Mouse (Mus musculus) liver, embryonic 14.5 days (tissue): ENCODE measurements at regions not wholly inside any gene's neighbourhood (a gene's known extent, or its start where the extent isn't known, plus 50 kb on each side); places are given as distances from the start of the nearest gene placed in this dataset.

Experiments used
- ATAC-seq: fragments of 200-750 bp; cut with Nextera tagmentation; 2 replicates; pipeline ENCODE4 v1.8.0; 2017; ENCODE audit warnings: moderate number of reproducible peaks, mild to moderate bottlenecking, moderate library complexity; ENCODE audit not compliant: insufficient read depth
- DNase-seq, 3 experiments: peaks; one replicate each; pipeline ENCODE4 v3.0.0-alpha.2; 2012 to 2013; ENCODE audit warnings: low read depth in 3 of 3, low spot score in 3 of 3
- H3K27ac ChIP-seq: fragments of 300-500 bp; sonication (generic); 2 replicates; pipeline ENCODE4 v1.5.1; 2014; ENCODE audit warnings: moderate library complexity, mild to moderate bottlenecking, control low read depth, inconsistent platforms
- H3K27me3 ChIP-seq: fragments of 300-500 bp; sonication (generic); 2 replicates; pipeline ENCODE4 v1.6.1; 2014; ENCODE audit warnings: mild to moderate bottlenecking, low read length, moderate library complexity; ENCODE audit not compliant: control insufficient read depth, insufficient read depth
- H3K36me3 ChIP-seq: fragments of 300-500 bp; sonication (generic); replicated peaks from 2 replicates; pipeline ENCODE4 v1.6.1; 2014; ENCODE audit warnings: low read depth; ENCODE audit not compliant: control insufficient read depth, insufficient read depth
- H3K4me1 ChIP-seq, 2 experiments: fragments of 200-500 bp in 1 of 2; fragments of 300-500 bp in 1 of 2; sonication (generic) in 1 of 2; replicated peaks; 2 replicates each; pipeline ENCODE4 v1.6.1; 2012 to 2014; ENCODE audit warnings: antibody characterized with exemption in 1 of 2, inconsistent platforms in 1 of 2, low read length in 1 of 2; ENCODE audit not compliant: control insufficient read depth in 2 of 2, insufficient read depth in 2 of 2
- H3K4me2 ChIP-seq: fragments of 300-500 bp; sonication (generic); 2 replicates; pipeline ENCODE4 v1.6.1; 2014; ENCODE audit warnings: low read depth, mild to moderate bottlenecking, control low read depth, moderate library complexity
- H3K4me3 ChIP-seq, 2 experiments: fragments of 200-500 bp in 1 of 2; fragments of 300-500 bp in 1 of 2; sonication (generic) in 1 of 2; 2 replicates each; pipeline ENCODE4 v1.5.1; 2012 to 2014; ENCODE audit warnings: low read depth in 2 of 2, low read length in 2 of 2, mild to moderate bottlenecking in 2 of 2, control low read depth in 1 of 2, inconsistent platforms in 1 of 2, moderate library complexity in 1 of 2; ENCODE audit not compliant: insufficient read depth in 1 of 2
- H3K9ac ChIP-seq: fragments of 300-500 bp; sonication (generic); replicated peaks from 2 replicates; pipeline ENCODE4 v1.6.1; 2014; ENCODE audit warnings: mild to moderate bottlenecking, control low read depth, moderate library complexity
- H3K9me3 ChIP-seq: fragments of 300-500 bp; sonication (generic); 2 replicates; pipeline ENCODE4 v1.6.1; 2016; ENCODE audit warnings: low read length, mixed read lengths; ENCODE audit not compliant: control insufficient read depth
- CTCF ChIP-seq: IDR thresholded peaks from 2 replicates; pipeline ENCODE4 v1.5.1; 2016; ENCODE audit warnings: antibody characterized with exemption, low read depth, control low read depth
- EP300 ChIP-seq: IDR thresholded peaks from 2 replicates; pipeline ENCODE4 v1.6.1; 2016; ENCODE audit warnings: antibody characterized with exemption, low read depth
- WGBS: fragments of 180-500 bp; shearing (Covaris S2); extraction: QIAGEN DNeasy Blood & Tissue Kit; methylation state at CpG from one replicate; pipeline ENCODE4 v1.1.7; 2014; ENCODE audit not compliant: insufficient replicate concordance; 5-methylcytosine and 5-hydroxymethylcytosine counted together

DNA sequence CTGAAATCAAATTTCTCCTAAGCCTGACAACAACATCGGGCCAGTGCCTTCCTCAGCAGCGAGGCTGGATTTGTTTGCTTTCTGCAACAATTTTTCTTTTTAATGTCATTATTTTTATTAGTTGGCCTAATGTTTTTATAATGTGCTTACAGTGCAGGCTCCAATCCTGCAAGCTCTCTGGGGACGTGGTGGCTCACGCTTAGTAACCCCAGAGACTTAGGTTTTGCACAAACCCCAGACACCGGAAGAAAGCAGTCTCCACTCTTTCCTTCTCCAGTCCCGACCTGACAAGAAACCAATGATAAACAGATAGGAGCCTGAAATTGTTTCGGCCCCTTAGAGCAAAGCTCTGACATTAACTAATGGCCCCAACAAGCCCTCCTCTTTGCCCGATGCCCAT lies 184.7 kb upstream of the Spaca1 start:
- 67% methylated on average over 8 of the region's 8 CpGs for WGBS

DNA sequence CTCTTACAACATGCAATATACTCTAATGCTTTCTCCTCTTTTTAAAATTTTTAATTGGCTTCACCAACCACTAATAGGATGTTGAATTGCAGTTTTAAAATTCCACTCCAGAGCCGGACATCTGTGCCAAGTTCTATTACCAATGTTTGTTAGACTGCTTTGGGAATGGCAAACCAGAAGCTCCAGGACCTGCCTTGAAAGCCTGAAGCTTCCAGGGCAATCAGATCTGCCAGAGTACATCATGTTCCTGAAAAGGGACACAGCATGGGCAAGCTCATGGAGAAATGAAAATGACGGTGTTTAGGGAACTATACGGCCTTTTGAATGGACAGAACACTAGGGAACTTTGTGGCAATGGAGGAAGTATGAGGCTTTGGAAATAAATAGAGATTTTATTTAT lies 187.8 kb upstream of the Spaca1 start:
- no peak overlapping the region for H3K4me3 ChIP-seq
- WGBS: 63% methylated on average over 3 of the region's 3 CpGs
- ATAC-seq: no peak

More for the DNA sequence above, 184.7 kb upstream of the Spaca1 start:
- H3K9me3 ChIP-seq: no peaks in the 10 kb centered on the region
- no peaks in the 10 kb centered on the region for H3K4me1 ChIP-seq
- no peak overlapping the region for H3K4me3 ChIP-seq
- H3K27me3 ChIP-seq: no peaks in the 10 kb centered on the region
- ATAC-seq (no peak), DNase-seq (no peak)
- H3K36me3 ChIP-seq: no peaks in the 10 kb centered on the region
- H3K4me2 ChIP-seq: no peak overlapping the region
- TF ChIP-seq EP300: no peak
- TF ChIP-seq CTCF: no peak
- no peak overlapping the region for H3K27ac ChIP-seq
- no peak overlapping the region for H3K9ac ChIP-seq

DNA sequence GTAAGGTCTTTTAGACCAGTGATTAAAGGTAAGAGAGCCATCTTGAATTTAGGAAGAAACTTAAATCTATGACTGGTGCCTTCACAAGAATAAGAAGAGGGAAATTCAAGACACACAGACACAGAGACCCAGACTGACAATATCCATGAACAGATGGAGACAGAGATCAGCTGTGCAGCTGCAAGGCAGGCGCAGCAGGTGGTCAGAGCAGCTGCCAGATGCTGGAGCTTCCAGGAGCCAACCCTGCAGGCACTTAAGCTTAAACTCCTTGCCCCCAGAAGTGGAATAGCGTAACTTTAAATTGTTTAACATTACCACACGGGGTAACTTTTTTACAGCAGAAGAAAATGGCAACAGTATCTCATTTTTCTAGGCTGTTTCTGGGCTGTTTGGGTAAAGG lies 189.6 kb upstream of the Spaca1 start:
- Histone ChIP-seq H3K4me2 (no peak overlapping the region), H3K4me1 (no peaks in the 10 kb centered on the region), H3K27me3 (no peaks in the 10 kb centered on the region), H3K9ac (no peak overlapping the region), H3K36me3 (no peaks in the 10 kb centered on the region), H3K4me3 (no peak overlapping the region), H3K9me3 (no peaks in the 10 kb centered on the region), H3K27ac (no peak overlapping the region)
- DNase-seq (no peak), ATAC-seq (no peak)
- WGBS: 31% methylated on average over 3 of the region's 3 CpGs
- no peak for TF ChIP-seq CTCF

More for the DNA sequence above, 187.8 kb upstream of the Spaca1 start:
- Histone ChIP-seq H3K9ac (no peak overlapping the region), H3K36me3 (no peaks in the 10 kb centered on the region), H3K27ac (no peak overlapping the region), H3K9me3 (no peaks in the 10 kb centered on the region), H3K27me3 (no peaks in the 10 kb centered on the region), H3K4me2 (no peak overlapping the region), H3K4me1 (no peaks in the 10 kb centered on the region)
- no peak for DNase-seq
- TF ChIP-seq EP300 (no peak), CTCF (no peak)

DNA sequence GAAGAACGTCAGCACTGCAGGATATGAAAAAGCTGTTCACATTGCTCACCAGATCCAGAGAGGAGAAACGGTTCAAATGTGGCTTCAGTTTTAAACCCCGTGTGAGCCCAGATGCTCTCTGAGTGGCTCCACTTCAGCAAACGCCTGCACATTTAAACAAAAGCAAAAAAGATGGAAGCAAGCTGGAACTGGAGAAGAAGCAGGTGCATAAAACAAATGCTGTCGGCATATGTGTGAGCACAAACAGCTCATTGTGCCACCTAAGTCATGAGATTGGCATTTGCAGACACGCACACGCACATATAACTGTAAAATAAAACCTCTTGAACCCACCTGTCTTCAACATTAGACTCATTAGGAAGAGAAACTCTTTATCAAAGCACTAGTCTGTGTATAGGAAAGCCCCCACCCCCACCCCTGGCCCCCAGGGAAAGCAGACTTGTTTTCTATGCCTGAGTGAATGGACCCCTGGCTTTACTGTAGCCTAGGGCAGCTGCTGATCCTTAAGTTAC lies 191.1 kb upstream of the Spaca1 start:
- no peak overlapping the region for H3K4me3 ChIP-seq
- no peaks in the 10 kb centered on the region for H3K9me3 ChIP-seq
- H3K4me1 ChIP-seq: no peaks in the 10 kb centered on the region
- H3K36me3 ChIP-seq: no peaks in the 10 kb centered on the region
- ATAC-seq (no peak), DNase-seq (no peak)
- H3K27ac ChIP-seq: no peak overlapping the region
- TF ChIP-seq CTCF (no peak), EP300 (no peak)
- WGBS: 69% methylated on average over 7 of the region's 7 CpGs
- H3K9ac ChIP-seq: no peak overlapping the region
- H3K4me2 ChIP-seq: no peak overlapping the region
- H3K27me3 ChIP-seq: no peaks in the 10 kb centered on the region

DNA sequence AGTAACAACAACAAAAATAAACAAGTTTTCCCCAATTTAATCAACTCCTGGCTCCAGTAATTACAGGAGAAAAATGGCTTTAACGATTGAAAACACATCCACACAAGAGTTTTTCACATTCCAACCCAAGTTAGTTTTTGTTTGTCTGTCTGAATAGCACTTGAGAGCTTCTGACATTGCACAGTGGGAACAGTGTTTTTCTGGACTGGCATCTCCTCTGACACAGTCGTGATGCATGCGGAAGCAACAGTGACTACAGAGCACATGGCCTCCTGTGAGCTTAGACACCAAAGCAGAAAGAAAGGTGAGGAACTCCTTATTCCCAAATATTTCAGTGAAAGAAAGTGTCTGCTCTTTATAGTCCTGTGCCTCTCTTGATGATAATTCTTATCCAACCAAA lies 191.7 kb upstream of the Spaca1 start:
- 73% methylated on average over 3 of the region's 3 CpGs for WGBS
- Histone ChIP-seq H3K27ac (no peak overlapping the region), H3K27me3 (no peaks in the 10 kb centered on the region), H3K4me2 (no peak overlapping the region), H3K9me3 (no peaks in the 10 kb centered on the region), H3K4me1 (no peaks in the 10 kb centered on the region), H3K9ac (no peak overlapping the region), H3K4me3 (no peak overlapping the region), H3K36me3 (no peaks in the 10 kb centered on the region)
- DNase-seq: no peak
- no peak for ATAC-seq
- TF ChIP-seq EP300 (no peak), CTCF (no peak)

DNA sequence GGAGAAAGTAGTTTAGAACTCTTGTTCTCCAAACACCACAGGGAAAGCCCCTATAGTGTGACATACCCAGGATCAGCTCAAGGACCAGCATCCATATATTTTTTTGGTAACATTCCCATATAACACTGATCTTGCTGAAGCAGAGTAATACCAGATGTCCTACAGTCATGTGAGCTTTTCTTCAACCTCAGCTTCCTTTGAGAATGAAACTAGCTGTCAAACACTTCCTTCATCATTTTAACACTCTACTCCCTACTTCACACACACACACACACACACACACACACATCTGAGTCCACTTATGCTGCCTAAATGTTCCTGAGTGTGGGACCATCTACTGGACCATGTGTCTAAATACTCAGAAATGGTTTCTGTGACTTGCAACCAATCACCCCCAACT lies 209.5 kb upstream of the Spaca1 start:
- H3K27me3 ChIP-seq: no peaks in the 10 kb centered on the region
- TF ChIP-seq CTCF: no peak
- TF ChIP-seq EP300: no peak
- no peak overlapping the region for H3K27ac ChIP-seq
- no peak overlapping the region for H3K4me3 ChIP-seq
- H3K9ac ChIP-seq: no peak overlapping the region
- DNase-seq (no peak), ATAC-seq (no peak)
- H3K36me3 ChIP-seq: no peaks in the 10 kb centered on the region
- no peaks in the 10 kb centered on the region for H3K4me1 ChIP-seq
- no peak overlapping the region for H3K4me2 ChIP-seq
- H3K9me3 ChIP-seq: no peaks in the 10 kb centered on the region
